Mouse (Mus musculus) cerebellum, adult 2 months (tissue): ENCODE results near the gene Slc16a10. TPM values are rescaled to one million over a fixed set of nuclear protein-coding genes. Genes with fewer than 3 reads are reported as not detected.

Source experiments
- DNase-seq, 2 experiments: peaks; one replicate each; pipeline ENCODE4 v3.0.0; 2021
- H3K27ac ChIP-seq: fragments of 200-500 bp; 2 replicates; pipeline ENCODE4 v1.5.1; 2012; ENCODE audit warnings: low read length, control low read depth, inconsistent platforms; ENCODE audit not compliant: insufficient read depth
- H3K27me3 ChIP-seq: fragments of 200-500 bp; 2 replicates; pipeline ENCODE4 v1.6.1; 2012; ENCODE audit warnings: inconsistent platforms, mild to moderate bottlenecking, low read length, moderate library complexity; ENCODE audit not compliant: control insufficient read depth, insufficient read depth
- H3K4me1 ChIP-seq: fragments of 200-500 bp; 2 replicates; pipeline ENCODE4 v1.6.1; 2011; ENCODE audit warnings: low read length; ENCODE audit not compliant: control insufficient read depth, insufficient read depth
- H3K4me3 ChIP-seq: fragments of 200-500 bp; replicated peaks from 2 replicates; pipeline ENCODE3; 2011; ENCODE audit warnings: mild to moderate bottlenecking, low read depth, low read length, control low read depth; ENCODE audit not compliant: insufficient read depth
- CTCF ChIP-seq: fragments of 200-500 bp; IDR thresholded peaks from 2 replicates; pipeline ENCODE4 v1.5.1; 2011; ENCODE audit warnings: low read depth, mild to moderate bottlenecking, control low read depth, low read length, moderate library complexity, borderline replicate concordance; ENCODE audit not compliant: insufficient read depth
- POLR2A ChIP-seq: fragments of 200-500 bp; IDR thresholded peaks from 2 replicates; pipeline ENCODE4 v1.6.1; 2011; ENCODE audit warnings: low read length, control low read depth, borderline replicate concordance; ENCODE audit not compliant: insufficient read depth
- WGBS: fragments of 180-500 bp; shearing (Covaris S2); methylation state at CpG from one replicate; pipeline ENCODE4 v1.1.7; 2018; 5-methylcytosine and 5-hydroxymethylcytosine counted together
- polyA plus RNA-seq: library from polyadenylated mRNA; depleted of rRNA; stranded (reverse); fragments of >200 nt; gene quantifications from 2 replicates; pipeline ENCODE4 v1.2.3, GENCODE M21; 2012; rRNA removed

The Slc16a10 gene
- polyA plus RNA-seq = 3.6 and 5.0 TPM in 2 replicates

GRCm38 (mm10) chr10:40141864-40142523 is at the start of gene Slc16a10:
TSS of gene Slc16a10 (minus strand) at chr10:40142258.
- TF ChIP-seq CTCF = no peak
- peak; percentile 75 for TF ChIP-seq POLR2A
- Histone ChIP-seq H3K27ac (peak within 1 kb of the TSS; percentile 18; the same call in 1 of the 2 replicates), H3K4me1 (no peaks in the 10 kb centered on the region), H3K4me3 (peak within 1 kb of the TSS; percentile 82), H3K27me3 (no peaks in the 10 kb centered on the region)
- 1% methylated on average over 58 of the region's 76 CpGs for WGBS
- peak; percentile 97 for DNase-seq

- WGBS = 64% methylated on average over 22 of the region's 22 CpGs
- no peak for DNase-seq
- no peak overlapping the region for H3K4me3 ChIP-seq
These were observed 49.4 kb upstream of the Slc16a10 start for GRCm38 (mm10) chr10:40191338-40191979.

GRCm38 (mm10) chr10:40190871-40191270 is 48.8 kb upstream of the Slc16a10 start:
- WGBS = 90% methylated on average over 8 of the region's 8 CpGs
- H3K27me3 ChIP-seq = no peaks in the 10 kb centered on the region

More at GRCm38 (mm10) chr10:40191338-40191979, 49.4 kb upstream of the Slc16a10 start:
- H3K4me1 ChIP-seq = no peaks in the 10 kb centered on the region
- no peaks in the 10 kb centered on the region for H3K27me3 ChIP-seq
- no peak overlapping the region for H3K27ac ChIP-seq
- TF ChIP-seq POLR2A = no peak
- no peak for TF ChIP-seq CTCF

GRCm38 (mm10) chr10:40189689-40190088 is 47.6 kb upstream of the Slc16a10 start:
- Histone ChIP-seq H3K27ac (no peak overlapping the region), H3K27me3 (no peaks in the 10 kb centered on the region), H3K4me1 (no peaks in the 10 kb centered on the region), H3K4me3 (no peak overlapping the region)
- WGBS = 73% methylated on average over 2 of the region's 2 CpGs
- DNase-seq = no peak
- TF ChIP-seq POLR2A = no peak
- no peak for TF ChIP-seq CTCF

More at GRCm38 (mm10) chr10:40190871-40191270, 48.8 kb upstream of the Slc16a10 start:
- DNase-seq = no peak
- TF ChIP-seq CTCF (no peak; the same call in 1 of the 2 replicates), POLR2A (no peak)
- H3K27ac ChIP-seq = no peak overlapping the region
- no peak overlapping the region for H3K4me3 ChIP-seq
- no peaks in the 10 kb centered on the region for H3K4me1 ChIP-seq

GRCm38 (mm10) chr10:40188831-40189230 is 46.8 kb upstream of the Slc16a10 start:
- WGBS = 81% methylated on average over 3 of the region's 3 CpGs
- no peak for TF ChIP-seq POLR2A
- no peak for TF ChIP-seq CTCF
- H3K4me1 ChIP-seq = no peaks in the 10 kb centered on the region
- no peaks in the 10 kb centered on the region for H3K27me3 ChIP-seq
- no peak for DNase-seq
- no peak overlapping the region for H3K4me3 ChIP-seq
- H3K27ac ChIP-seq = no peak overlapping the region

GRCm38 (mm10) chr10:40185956-40186355 is 43.9 kb upstream of the Slc16a10 start:
- TF ChIP-seq CTCF = no peak
- TF ChIP-seq POLR2A = no peak
- no peak overlapping the region for H3K4me3 ChIP-seq
- H3K27me3 ChIP-seq = no peaks in the 10 kb centered on the region
- no peak for DNase-seq
- H3K27ac ChIP-seq = no peak overlapping the region
- no peaks in the 10 kb centered on the region for H3K4me1 ChIP-seq

GRCm38 (mm10) chr10:40180011-40180410 is 38.0 kb upstream of the Slc16a10 start:
- TF ChIP-seq POLR2A = no peak
- TF ChIP-seq CTCF = no peak
- WGBS = 87% methylated on average over 2 of the region's 2 CpGs
- no peaks in the 10 kb centered on the region for H3K4me1 ChIP-seq
- no peaks in the 10 kb centered on the region for H3K27me3 ChIP-seq
- no peak overlapping the region for H3K4me3 ChIP-seq
- no peak for DNase-seq
- no peak overlapping the region for H3K27ac ChIP-seq

- H3K4me1 ChIP-seq = no peaks in the 10 kb centered on the region
- H3K4me3 ChIP-seq = no peak overlapping the region
- H3K27ac ChIP-seq = no peak overlapping the region
- DNase-seq = no peak
- no peak for TF ChIP-seq CTCF
- no peaks in the 10 kb centered on the region for H3K27me3 ChIP-seq
- WGBS = 92% methylated on average over 5 of the region's 5 CpGs
These were observed 37.1 kb upstream of the Slc16a10 start for GRCm38 (mm10) chr10:40179142-40179541.
